Mouse (Mus musculus) Patski (cell line): ENCODE results near the gene Prmt8. TPM values are rescaled to one million over a fixed set of nuclear protein-coding genes. Genes with fewer than 3 reads are reported as not detected.

ENCODE experiments used
- ATAC-seq: fragments of 100-300 bp; one replicate; pipeline ENCODE4 v1.8.0; 2021
- CTCF ChIA-PET: fragments of 350-600 bp; sonication (Branson Sonifier 250); formaldehyde crosslinking; loops from one replicate; lab custom pipeline; 2022; ENCODE audit warnings: inconsistent platforms; lab: Charles Lee
- POLR2A ChIA-PET: fragments of 350-600 bp; sonication (Branson Sonifier 250); formaldehyde crosslinking; loops from one replicate; lab custom pipeline; 2022; ENCODE audit warnings: antibody characterized with exemption, inconsistent platforms; lab: Charles Lee
- DNase-seq: peaks from one replicate; pipeline ENCODE4 v3.0.0-alpha.2; 2011; ENCODE audit warnings: low read depth, low spot score
- H3K27me3 ChIP-seq: fragments of 371-371 bp; one replicate; pipeline ENCODE4 v1.5.1; 2021
- CTCF ChIP-seq: fragments of 100-300 bp; IDR thresholded peaks from one replicate; pipeline ENCODE4 v1.5.1; 2021
- in situ Hi-C: fragments of 300-500 bp; cut with MboI; formaldehyde crosslinking; loops from 3 replicates; pipeline ENCODE4 v1.11.1; 2018; ENCODE audit warnings: low pct_unique_long_range_greater_than_20kb, mixed read lengths
- polyA plus RNA-seq: library from polyadenylated mRNA; unstranded; gene quantifications from one replicate; pipeline ENCODE4 v1.2.3, GENCODE M21; 2021

The Prmt8 gene
- polyA plus RNA-seq, 1 experiment from 2014 or later: not detected

DNA sequence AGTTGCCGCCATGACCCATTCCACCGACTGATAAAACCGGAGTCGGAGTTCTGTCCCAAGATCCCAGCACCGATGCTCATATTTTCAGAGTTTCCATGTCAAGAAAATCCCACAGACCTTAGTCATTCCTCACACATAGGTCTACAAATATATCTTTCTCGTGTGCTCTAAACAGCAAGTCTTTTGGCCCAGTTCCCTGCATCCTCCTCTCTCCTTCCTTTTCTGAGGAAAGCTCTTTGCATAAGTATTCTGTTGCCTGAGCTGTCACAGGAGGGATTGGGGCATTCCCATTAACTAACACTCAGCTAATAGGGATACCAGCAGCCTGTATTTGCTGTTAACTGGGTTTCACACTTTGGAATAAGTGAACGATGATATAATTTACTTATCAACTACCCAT is 106.0 kb downstream of the Prmt8 start:
- DNase-seq (no peak), ATAC-seq (no peak)
- TF ChIP-seq CTCF: no peak
- ChIA-PET POLR2A (no interaction called here), CTCF (no interaction called here)
- in situ Hi-C loops: no loop called here
- peaks cover 15% of the 10 kb centered on the region for H3K27me3 ChIP-seq

DNA sequence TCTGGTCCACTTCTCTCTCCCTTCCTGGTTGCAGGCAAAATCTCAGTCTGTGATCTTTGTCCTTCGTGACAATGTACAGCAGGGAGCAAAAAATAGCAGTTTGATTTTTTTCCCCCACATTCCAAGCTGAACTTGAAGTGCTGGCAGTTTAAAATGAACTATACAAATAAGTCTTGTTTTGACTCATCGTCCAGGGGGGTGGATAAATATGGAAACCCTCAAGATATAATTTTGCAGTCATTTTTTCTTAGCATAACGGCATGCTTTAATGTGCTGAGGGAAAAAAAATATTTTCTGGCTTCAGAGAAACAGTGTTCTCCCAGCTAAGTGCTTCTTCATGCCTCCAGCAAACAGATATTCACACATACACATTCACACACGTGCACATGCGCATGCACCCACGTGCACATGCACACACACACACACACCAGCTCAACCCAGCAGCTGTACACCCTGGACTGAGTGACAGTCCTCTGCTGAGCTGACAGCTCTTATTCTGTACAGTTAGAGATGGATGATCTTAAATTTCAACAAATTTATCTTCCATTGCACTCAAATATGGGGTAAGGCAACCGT is 107.5 kb downstream of the Prmt8 start:
- POLR2A ChIA-PET: no interaction called here
- peaks cover 10% of the 10 kb centered on the region for H3K27me3 ChIP-seq
- DNase-seq (no peak), ATAC-seq (no peak)
- in situ Hi-C loops: no loop called here
- no peak for TF ChIP-seq CTCF
- CTCF ChIA-PET: no interaction called here

DNA sequence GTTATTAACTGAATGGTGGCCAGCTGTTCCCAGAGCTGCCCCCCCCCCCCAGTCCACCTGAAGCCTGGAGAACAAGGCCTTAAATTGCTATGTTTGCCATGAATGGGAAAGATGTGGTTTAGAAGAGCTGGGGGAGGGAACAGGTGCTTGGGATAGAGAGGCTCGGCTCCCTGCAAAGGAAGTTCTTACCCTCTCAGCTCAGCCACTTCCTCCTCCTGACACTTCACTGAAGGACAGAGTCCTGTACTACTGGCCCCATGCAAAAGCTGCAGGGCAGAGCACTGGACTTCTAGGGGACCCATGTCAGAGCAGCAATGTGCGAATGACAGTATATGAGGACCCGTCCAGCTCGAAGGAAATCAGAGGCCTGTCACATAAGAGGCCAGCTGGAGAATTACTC is 109.3 kb downstream of the Prmt8 start:
- ATAC-seq (no peak), DNase-seq (no peak)
- peaks cover 10% of the 10 kb centered on the region for H3K27me3 ChIP-seq
- CTCF ChIA-PET: no interaction called here
- no peak for TF ChIP-seq CTCF
- POLR2A ChIA-PET: no interaction called here
- in situ Hi-C loops: no loop called here

DNA sequence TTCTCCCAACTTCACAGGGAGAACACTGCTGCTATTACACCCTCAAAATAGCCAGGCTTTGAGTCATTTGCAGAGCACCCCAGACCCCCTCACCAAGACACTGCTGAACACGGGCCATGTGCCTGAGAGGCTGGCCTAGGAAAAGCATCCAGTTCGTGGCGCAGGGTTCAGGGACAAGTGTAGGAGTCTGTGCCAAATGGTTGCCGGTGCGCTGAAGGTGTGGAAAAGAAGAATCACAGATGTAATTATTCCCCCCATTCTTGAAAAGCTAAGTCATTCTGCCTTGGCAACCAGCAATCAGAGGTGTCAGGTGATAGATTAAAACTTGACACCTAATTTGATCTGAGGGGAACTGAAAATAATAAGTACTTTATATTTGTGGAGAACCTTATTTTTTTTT is 109.8 kb downstream of the Prmt8 start:
- POLR2A ChIA-PET: no interaction called here
- ATAC-seq: no peak
- no peak for DNase-seq
- no peak for TF ChIP-seq CTCF
- peaks cover 10% of the 10 kb centered on the region for H3K27me3 ChIP-seq
- in situ Hi-C loops: no loop called here
- CTCF ChIA-PET: no interaction called here

DNA sequence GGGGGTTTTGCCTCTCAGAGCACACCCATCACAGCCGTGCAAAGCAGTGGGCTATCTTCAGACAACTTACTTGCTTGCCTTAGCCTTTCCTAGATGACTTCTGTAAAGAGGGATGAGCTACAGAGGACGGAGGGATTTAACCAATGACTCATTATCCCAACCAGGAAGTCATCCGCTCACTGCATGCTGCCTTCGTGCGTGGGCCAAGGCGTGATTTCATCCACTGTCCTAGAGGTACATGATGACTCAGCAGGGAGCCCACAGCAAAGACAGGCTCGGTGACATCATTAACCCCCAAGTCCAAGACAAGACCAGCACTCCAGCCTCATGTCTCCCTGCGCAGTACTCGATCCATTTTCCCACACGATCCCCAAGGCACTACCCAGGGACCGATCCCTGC is 112.1 kb downstream of the Prmt8 start:
- DNase-seq (no peak), ATAC-seq (no peak)
- ChIA-PET CTCF (no interaction called here), POLR2A (no interaction called here)
- peaks cover 10% of the 10 kb centered on the region for H3K27me3 ChIP-seq
- in situ Hi-C loops: no loop called here
- no peak for TF ChIP-seq CTCF

DNA sequence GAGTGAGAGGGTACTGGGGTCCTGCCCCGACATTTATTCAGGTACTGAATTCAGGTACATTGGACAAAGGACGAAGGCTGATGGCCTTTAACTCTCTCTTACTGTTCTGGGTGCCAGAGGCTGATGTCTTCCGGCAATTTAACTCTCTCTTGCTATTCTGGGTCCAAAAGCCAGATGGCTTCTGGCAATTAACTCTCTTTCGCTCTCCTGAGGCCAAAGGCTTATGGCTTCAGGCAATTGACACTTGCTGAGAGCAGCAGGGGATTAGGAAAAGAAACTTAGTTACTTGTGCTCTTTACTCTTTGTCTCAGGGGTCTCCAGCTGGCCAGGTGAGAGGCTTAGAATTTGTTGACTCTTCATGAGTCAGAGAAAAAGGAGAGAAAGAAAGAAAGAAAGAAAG is 113.3 kb downstream of the Prmt8 start:
- in situ Hi-C loops: no loop called here
- TF ChIP-seq CTCF: no peak
- POLR2A ChIA-PET: no interaction called here

DNA sequence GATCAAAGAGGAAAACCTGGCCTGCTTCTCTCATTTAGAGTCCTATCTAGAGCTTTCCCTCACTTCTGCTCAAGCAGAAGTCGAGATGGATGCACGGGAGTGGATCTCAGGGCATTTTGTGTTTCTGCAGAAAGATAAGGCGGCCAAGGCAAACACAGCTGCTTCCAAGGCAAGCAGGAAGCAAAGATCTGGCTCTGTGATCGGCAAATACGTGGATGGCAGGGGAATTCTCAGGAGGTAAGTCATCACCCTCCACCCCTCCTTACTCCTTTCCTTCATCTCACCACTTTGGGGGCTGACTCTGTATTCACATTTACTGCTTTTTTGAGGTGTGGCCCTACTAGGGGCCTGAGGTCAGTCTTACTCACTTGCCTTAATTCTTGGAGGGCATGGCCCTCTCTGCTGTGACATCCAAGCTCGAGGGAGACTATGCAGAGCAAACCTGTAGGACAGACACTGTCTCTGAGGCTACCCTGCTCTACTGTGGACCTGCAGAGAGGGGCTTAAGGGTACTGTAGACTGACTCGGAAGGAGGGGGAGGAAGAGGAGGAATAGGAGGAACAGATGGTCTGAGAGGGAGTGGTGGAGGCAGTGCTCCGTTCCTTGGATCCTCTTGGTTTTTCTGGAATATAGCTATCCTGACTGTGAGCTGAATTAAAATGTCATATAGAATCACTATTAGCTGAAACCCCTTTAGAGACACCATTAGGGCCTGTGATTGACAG is 128.0 kb downstream of the Prmt8 start:
- ChIA-PET POLR2A (no interaction called here), CTCF (no interaction called here)
- ATAC-seq (no peak), DNase-seq (no peak)
- no peak for TF ChIP-seq CTCF
- H3K27me3 ChIP-seq: peaks cover 11% of the 10 kb centered on the region
- in situ Hi-C loops: no loop called here

More for the DNA sequence above, 113.3 kb downstream of the Prmt8 start:
- CTCF ChIA-PET: no interaction called here
- no peak for ATAC-seq
- peaks cover 4% of the 10 kb centered on the region for H3K27me3 ChIP-seq
- no peak for DNase-seq

Other genes starting within 250 kb of the Prmt8 start
- gene Cracr2a, start 208.1 kb downstream of the Prmt8 start, polyA plus RNA-seq: not detected
- gene Tspan11, start 118.1 kb upstream of the Prmt8 start, polyA plus RNA-seq: not detected